Mouse (Mus musculus) heart, adult 2 months (tissue): Measurements from ENCODE around the gene Nisch.

Experiments used
- CTCF ChIP-seq: fragments of 200-600 bp; IDR thresholded peaks from 2 replicates; pipeline ENCODE4 v1.8.1; 2022; ENCODE audit warnings: antibody characterized with exemption, mild to moderate bottlenecking, moderate library complexity
- EP300 ChIP-seq: fragments of 200-500 bp; IDR thresholded peaks from 2 replicates; pipeline ENCODE4 v1.6.1; 2011; ENCODE audit warnings: low read depth, low read length, control low read depth; ENCODE audit not compliant: insufficient read depth
- POLR2A ChIP-seq: fragments of 200-500 bp; IDR thresholded peaks from 2 replicates; pipeline ENCODE4 v1.6.1; 2011; ENCODE audit warnings: mild to moderate bottlenecking, low read depth, low read length, control low read depth; ENCODE audit not compliant: insufficient read depth

- TF ChIP-seq CTCF (no peak), EP300 (no peak), POLR2A (no peak)
Measured at GRCm38 (mm10) chr14:31126826-31127225, 89.9 kb downstream of the Nisch start.
